Comparison of ENCODE assay signal across 14 mouse cellular contexts in the genomic region with DNA sequence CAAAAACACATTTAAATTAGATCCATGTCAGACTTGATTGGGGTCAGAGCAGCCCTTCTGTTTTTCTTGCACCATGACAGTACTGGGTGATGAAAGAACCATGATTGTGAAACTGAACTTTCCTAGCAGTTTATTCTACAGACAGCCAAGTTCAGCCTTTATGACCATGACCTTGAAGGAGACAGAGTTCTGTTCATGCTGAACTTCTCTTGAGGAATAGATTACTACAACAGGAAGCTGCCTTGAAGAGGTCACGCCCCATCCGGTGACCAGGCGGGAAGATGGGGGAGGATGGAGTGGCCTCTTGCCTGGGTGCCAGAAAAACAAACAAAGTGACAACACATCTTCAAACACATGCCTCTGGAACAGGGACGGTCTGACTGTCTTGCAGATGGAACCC.
DNase-seq lines count a peak whose midpoint lies in the region; ATAC-seq and TF ChIP-seq lines count a peak whose summit lies in the region.
"Had no signal": no experiment of that assay in that cellular context is flagged by ENCODE, and none has a peak within 500 bp of the region (broad histone marks: within the 10 kb centered on the region; RNA-seq: fewer than 3 reads in every experiment).

No protein-coding gene starts in this region.

- H3K9me3 ChIP-seq in lung, embryonic 14.5 days (ENCODE audit: low read depth, low read length): no peaks in the 10 kb centered on the region
- H3K9me3 ChIP-seq: liver, embryonic 13.5 days; midbrain, embryonic 13.5 days; stomach, embryonic 15.5 days had no signal

- no peak for TF ChIP-seq POLR2A in liver, adult 2 months (IDR thresholded peaks at IDR 0.05; ENCODE audit: extremely low read depth, insufficient read depth, low read length)

- peak; percentile 93 for ATAC-seq in granulocyte monocyte progenitor cell, adult 5-6 weeks (replicated peaks; ENCODE audit: poor library complexity, severe bottlenecking)
- ATAC-seq in lung, embryonic 14.5 days (ENCODE audit: insufficient read depth): peak; percentile 88
- ATAC-seq in megakaryocyte, adult 5-6 weeks (ENCODE audit: poor library complexity, severe bottlenecking): peak; percentile 78
- ATAC-seq: inflammation-experienced regulatory T-cells, adult 6 months; midbrain, embryonic 13.5 days had no signal

- no peak overlapping the region for H3K4me3 ChIP-seq in liver, adult 2 months (ENCODE audit: insufficient read depth, low read depth, low read length)
- no peak overlapping the region for H3K4me3 ChIP-seq in lung, embryonic 14.5 days (ENCODE audit: low read depth, low read length)
- H3K4me3 ChIP-seq: liver, embryonic 13.5 days; midbrain, embryonic 13.5 days; stomach, embryonic 15.5 days had no signal

- 21% methylated on average over 4 of the region's 4 CpGs for WGBS in liver, adult 2 months
- WGBS in lung, embryonic 14.5 days: 17% methylated on average over 4 of the region's 4 CpGs

- H3K36me3 ChIP-seq in liver, adult 2 months (ENCODE audit: control insufficient read depth, insufficient read depth, low read length): no peaks in the 10 kb centered on the region
- H3K36me3 ChIP-seq in lung, embryonic 14.5 days (ENCODE audit: insufficient read depth): no peaks in the 10 kb centered on the region
- H3K36me3 ChIP-seq: liver, embryonic 13.5 days; midbrain, embryonic 13.5 days; stomach, embryonic 15.5 days had no signal

- no peak overlapping the region for H3K9ac ChIP-seq in liver, adult 2 months (ENCODE audit: low read depth, low read length)
- H3K9ac ChIP-seq in lung, embryonic 14.5 days: no peak overlapping the region
- H3K9ac ChIP-seq: liver, embryonic 13.5 days; midbrain, embryonic 13.5 days; stomach, embryonic 15.5 days had no signal

- H3K27ac ChIP-seq in liver, adult 2 months (replicated peaks; ENCODE audit: insufficient read depth, low read depth, low read length): no peak overlapping the region
- no peak overlapping the region for H3K27ac ChIP-seq in lung, embryonic 14.5 days (ENCODE audit: low read depth)
- H3K27ac ChIP-seq: liver, embryonic 13.5 days; midbrain, embryonic 13.5 days; stomach, embryonic 15.5 days had no signal

- no peak overlapping the region for H3K4me2 ChIP-seq in lung, embryonic 14.5 days
- H3K4me2 ChIP-seq: liver, embryonic 13.5 days; midbrain, embryonic 13.5 days; stomach, embryonic 15.5 days had no signal

- no peaks in the 10 kb centered on the region for H3K79me2 ChIP-seq in liver, adult 2 months (ENCODE audit: control insufficient read depth, insufficient read depth, low read length)

- TF ChIP-seq CTCF in liver, adult 2 months (IDR thresholded peaks at IDR 0.05; ENCODE audit: low read depth, low read length): no peak
- TF ChIP-seq CTCF in lung, embryonic 14.5 days (IDR thresholded peaks at IDR 0.05; ENCODE audit: low read depth): no peak

- peaks cover 11% of the 10 kb centered on the region for H3K4me1 ChIP-seq in liver, adult 2 months (ENCODE audit: control insufficient read depth, insufficient read depth, low read length)
- no peaks in the 10 kb centered on the region; the same call in 1 of the 2 replicates for H3K4me1 ChIP-seq in lung, embryonic 14.5 days (ENCODE audit: insufficient read depth)
- H3K4me1 ChIP-seq: liver, embryonic 13.5 days; midbrain, embryonic 13.5 days; stomach, embryonic 15.5 days had no signal

- H3K27me3 ChIP-seq in liver, adult 2 months (ENCODE audit: control insufficient read depth, insufficient read depth, low read length): no peaks in the 10 kb centered on the region
- H3K27me3 ChIP-seq in lung, embryonic 14.5 days (ENCODE audit: insufficient read depth, low read length): no peaks in the 10 kb centered on the region; the same call in 1 of the 2 replicates
- H3K27me3 ChIP-seq: liver, embryonic 13.5 days; midbrain, embryonic 13.5 days; stomach, embryonic 15.5 days had no signal

- DNase-seq in liver, adult 2 months (ENCODE audit: extremely low read depth, low read depth, low spot score): peak; percentile 78
- no peak for DNase-seq in liver
- peak; percentile 88 for DNase-seq in lung, embryonic 14.5 days
- DNase-seq in ovary, postnatal 36 days (ENCODE audit: low spot score): no peak
- no peak for DNase-seq in right cerebral cortex, adult 18-20 months
- DNase-seq in thymus, adult 18-20 months: no peak
- DNase-seq: liver, embryonic 13.5 days; right cerebral cortex, postnatal 4 days; thymus, postnatal 14 days had no signal

Comparison
In these comparisons a context has a peak if more than half of its experiments do, and no peak if none do; other contexts are left out.
1. DNase-seq: peak in liver, adult 2 months (single experiment) and lung, embryonic 14.5 days (single experiment); none in liver (single experiment), ovary, postnatal 36 days (single experiment), right cerebral cortex, adult 18-20 months (single experiment) and thymus, adult 18-20 months (0 of 2).
2. Peak in every context shown above with its lines, with median percentiles within 50 percentile points of each other: ATAC-seq.